Mouse (Mus musculus): ENCODE results near the gene E130114P18Rik. TPM values are rescaled to one million over a fixed set of nuclear protein-coding genes. Genes with fewer than 3 reads are reported as not detected.

The E130114P18Rik gene
- polyA plus RNA-seq, 1 experiment from 2014 or later = 37.0 TPM

DNA sequence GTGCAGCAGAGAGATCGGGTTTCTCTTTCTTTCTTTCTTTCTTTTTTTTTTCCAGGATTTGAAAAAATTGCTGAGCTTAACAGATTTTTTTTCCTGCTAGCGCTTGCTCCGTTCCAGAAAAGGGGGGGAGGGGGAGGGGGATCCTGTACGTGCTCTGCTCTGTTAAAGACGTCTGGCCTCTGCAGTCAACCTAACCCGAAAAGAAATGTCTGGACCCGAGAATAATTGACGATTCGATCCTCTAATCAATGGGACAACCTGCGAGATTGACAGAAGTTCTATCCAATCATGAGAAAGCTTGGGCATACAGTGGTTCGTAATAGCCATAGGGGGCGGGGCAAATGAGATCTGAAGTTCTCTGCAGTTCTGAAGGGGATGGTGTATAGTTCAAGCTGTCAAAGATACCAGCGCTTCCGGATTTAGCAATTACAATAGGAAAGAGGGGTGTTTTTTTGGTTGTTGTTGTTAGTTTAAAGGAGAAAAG, 4.7 kb downstream of the E130114P18Rik start:
- H3K4me2 ChIP-seq = peak overlapping the region; percentile 65
- under 1% methylated on average over 14 of the region's 14 CpGs for WGBS
- peaks cover 37% of the 10 kb centered on the region for H3K4me1 ChIP-seq (replicated peaks)
- no peaks in the 10 kb centered on the region for H3K9me3 ChIP-seq
- H3K27me3 ChIP-seq = peaks cover 24% of the 10 kb centered on the region
- H3K9ac ChIP-seq = peak overlapping the region; percentile 72; the same call in 1 of the 2 replicates
- peak overlapping the region; percentile 50 for H3K4me3 ChIP-seq
- H3K36me3 ChIP-seq = no peaks in the 10 kb centered on the region
- ATAC-seq (ENCODE audit: low FRiP score) = peak; percentile 77
- peak overlapping the region; percentile 86 for H3K27ac ChIP-seq

DNA sequence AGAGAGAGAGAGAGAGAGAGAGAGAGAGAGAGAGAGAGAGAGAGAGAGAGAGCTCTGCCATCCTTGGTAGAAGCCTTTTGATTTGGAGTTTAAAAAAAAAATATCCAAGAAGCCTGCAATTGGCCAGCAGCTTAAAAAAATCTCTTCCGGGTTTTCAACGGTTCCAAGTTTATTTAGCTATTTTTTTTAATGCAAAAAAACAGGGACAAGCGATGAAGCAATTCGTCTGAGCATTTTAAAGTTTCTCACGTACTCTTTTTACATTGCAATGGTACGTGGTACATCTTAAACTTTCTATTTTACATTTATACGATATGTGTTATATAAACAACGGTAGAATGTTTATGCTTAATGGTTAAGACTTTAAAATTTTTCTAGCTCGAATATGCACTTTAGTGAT, 5.2 kb downstream of the E130114P18Rik start, which contains the start of gene Nfia:
Gene Nfia, plus strand, starts transcription at position 94 of the 400 bp plus-strand sequence.
- Histone ChIP-seq H3K4me2 (peak within 1 kb of the TSS; percentile 65), H3K9me3 (no peaks in the 10 kb centered on the region), H3K27ac (peak within 1 kb of the TSS; percentile 86), H3K36me3 (no peaks in the 10 kb centered on the region), H3K4me3 (peak within 1 kb of the TSS; percentile 50), H3K27me3 (peaks cover 24% of the 10 kb centered on the region), H3K9ac (peak within 1 kb of the TSS; percentile 72), H3K4me1 (replicated peaks) (peaks cover 37% of the 10 kb centered on the region)
- no peak for ATAC-seq (ENCODE audit: low FRiP score)
- WGBS = under 1% methylated on average over 9 of the region's 9 CpGs

DNA sequence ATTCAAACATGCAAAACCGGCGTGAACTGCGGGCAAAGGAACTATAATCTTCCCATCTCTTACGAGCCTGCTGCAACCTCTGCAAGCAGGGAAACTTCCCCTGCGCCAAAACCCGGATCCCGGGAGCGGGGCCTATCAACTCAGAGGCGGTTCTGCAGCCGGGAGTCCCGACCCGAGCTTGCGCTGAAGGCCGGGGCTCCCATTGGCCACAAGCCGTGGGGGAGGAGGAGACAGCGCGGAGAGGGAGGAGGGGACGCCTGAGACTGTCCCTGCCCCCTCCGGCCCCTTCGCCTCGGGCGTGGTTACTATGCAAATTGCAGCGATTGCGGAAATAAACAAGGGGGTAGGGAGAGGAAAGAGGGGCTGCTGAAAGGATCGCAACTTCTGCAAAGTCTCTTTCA, 5.8 kb downstream of the E130114P18Rik start:
- Histone ChIP-seq H3K4me3 (peak overlapping the region; percentile 50), H3K9ac (peak overlapping the region; percentile 72), H3K9me3 (no peaks in the 10 kb centered on the region), H3K36me3 (no peaks in the 10 kb centered on the region), H3K4me1 (replicated peaks) (peaks cover 36% of the 10 kb centered on the region), H3K4me2 (peak overlapping the region; percentile 65), H3K27me3 (peaks cover 23% of the 10 kb centered on the region), H3K27ac (peak overlapping the region; percentile 86)
- ATAC-seq (ENCODE audit: low FRiP score) = peak; percentile 92
- under 1% methylated on average over 25 of the region's 25 CpGs for WGBS

DNA sequence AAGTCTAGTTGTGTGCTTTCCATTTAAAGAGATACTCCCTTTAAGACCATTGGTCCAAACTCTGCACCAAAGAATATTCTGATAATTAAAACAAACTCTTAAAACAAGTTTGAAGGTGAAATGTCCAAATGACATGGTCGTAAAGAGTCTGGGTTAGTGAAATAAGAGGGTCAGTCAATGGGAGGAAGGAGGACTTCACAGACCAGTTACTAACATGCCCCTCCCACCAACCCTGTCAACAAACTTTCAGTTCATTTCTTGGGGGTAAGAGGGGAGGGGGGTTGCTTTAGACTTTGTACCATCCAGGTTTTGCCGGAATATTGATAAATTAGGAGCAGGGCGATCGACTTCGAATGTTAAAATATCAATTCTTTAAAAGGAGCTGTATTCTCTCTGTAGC, 6.5 kb downstream of the E130114P18Rik start:
- 10% methylated on average over 5 of the region's 5 CpGs for WGBS
- H3K27me3 ChIP-seq = peaks cover 17% of the 10 kb centered on the region
- peak overlapping the region; percentile 65 for H3K4me2 ChIP-seq
- H3K9me3 ChIP-seq = no peaks in the 10 kb centered on the region
- peak overlapping the region; percentile 50 for H3K4me3 ChIP-seq
- no peak for ATAC-seq (ENCODE audit: low FRiP score)
- H3K36me3 ChIP-seq = no peaks in the 10 kb centered on the region
- H3K27ac ChIP-seq = peak overlapping the region; percentile 86
- H3K4me1 ChIP-seq (replicated peaks) = peaks cover 30% of the 10 kb centered on the region
- H3K9ac ChIP-seq = peak overlapping the region; percentile 72

DNA sequence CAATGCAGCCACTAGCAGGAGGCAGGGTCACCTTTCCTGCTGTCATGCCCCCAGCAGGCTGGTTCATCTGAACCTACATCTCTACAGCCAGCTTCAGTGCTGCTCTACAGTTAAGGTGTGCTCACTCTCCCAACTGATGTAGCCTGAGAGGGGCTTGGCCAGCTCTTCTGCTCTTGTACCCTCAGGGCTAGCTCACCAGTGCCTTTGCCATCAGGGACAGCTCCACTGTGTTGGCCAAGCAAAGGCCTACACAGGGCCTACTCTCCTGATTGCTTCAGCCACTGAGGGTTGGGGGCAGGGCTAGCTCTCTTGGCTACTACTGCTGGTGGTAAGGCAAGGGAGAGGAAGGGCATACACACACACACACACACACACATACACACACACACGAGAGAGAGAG, 8.0 kb downstream of the E130114P18Rik start:
- no peak overlapping the region for H3K4me3 ChIP-seq
- peaks cover 2% of the 10 kb centered on the region; the same call in 1 of the 2 replicates for H3K27me3 ChIP-seq
- no peak overlapping the region for H3K27ac ChIP-seq
- H3K36me3 ChIP-seq = no peaks in the 10 kb centered on the region
- no peaks in the 10 kb centered on the region for H3K9me3 ChIP-seq
- ATAC-seq (ENCODE audit: low FRiP score) = no peak
- H3K4me2 ChIP-seq = no peak overlapping the region
- H3K4me1 ChIP-seq (replicated peaks) = peaks cover 17% of the 10 kb centered on the region
- no CpG with 5 or more reads among the region's 1 CpGs for WGBS
- H3K9ac ChIP-seq = no peak overlapping the region

DNA sequence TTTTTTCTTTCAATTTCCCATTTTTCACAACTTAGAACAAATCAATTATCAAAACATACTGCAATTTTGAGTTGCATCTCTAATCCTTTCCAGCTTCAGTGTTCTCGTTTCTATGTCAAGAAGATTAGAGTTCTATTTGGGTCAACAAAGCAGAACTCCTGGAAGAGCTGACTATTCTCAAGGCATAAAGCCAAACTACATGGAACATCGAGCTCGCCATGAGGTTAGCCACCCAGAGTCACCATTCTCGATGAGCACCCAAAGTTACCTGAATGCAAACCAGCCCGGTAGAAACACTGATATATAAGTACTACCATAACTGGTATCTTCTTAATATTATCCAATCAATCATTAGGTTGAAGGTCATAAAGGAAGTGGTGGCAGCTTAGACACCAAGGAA, 10.4 kb downstream of the E130114P18Rik start:
- H3K36me3 ChIP-seq = no peaks in the 10 kb centered on the region
- H3K9me3 ChIP-seq = no peaks in the 10 kb centered on the region
- H3K4me3 ChIP-seq = no peak overlapping the region
- H3K27ac ChIP-seq = no peak overlapping the region
- no peak overlapping the region for H3K4me2 ChIP-seq
- H3K4me1 ChIP-seq (replicated peaks) = peaks cover 7% of the 10 kb centered on the region
- H3K9ac ChIP-seq = no peak overlapping the region
- no peaks in the 10 kb centered on the region for H3K27me3 ChIP-seq
- ATAC-seq (ENCODE audit: low FRiP score) = no peak
- WGBS = 95% methylated on average over 5 of the region's 5 CpGs

DNA sequence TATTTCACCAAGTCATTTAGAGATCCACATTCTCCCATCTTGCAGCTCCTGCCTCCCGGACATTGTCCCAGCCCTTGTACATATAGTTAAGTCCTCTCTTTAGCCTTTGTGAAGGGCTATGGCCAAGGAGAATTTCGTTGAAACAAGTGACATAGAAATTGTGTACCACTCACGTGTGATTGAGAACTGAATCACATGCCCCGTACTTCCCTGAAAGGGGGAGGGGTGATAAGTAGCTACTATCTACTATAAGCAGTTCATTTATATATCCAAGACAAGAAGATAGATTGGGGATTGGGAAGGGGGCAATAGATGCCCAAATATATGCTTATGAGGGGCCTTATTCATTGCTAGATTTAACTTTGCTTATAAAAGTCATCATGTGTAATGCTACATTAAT, 10.9 kb downstream of the E130114P18Rik start:
- H3K36me3 ChIP-seq = no peaks in the 10 kb centered on the region
- no peak for ATAC-seq (ENCODE audit: low FRiP score)
- no peak overlapping the region for H3K9ac ChIP-seq
- no peak overlapping the region for H3K27ac ChIP-seq
- H3K27me3 ChIP-seq = no peaks in the 10 kb centered on the region
- no peak overlapping the region for H3K4me3 ChIP-seq
- H3K9me3 ChIP-seq = no peaks in the 10 kb centered on the region
- no peak overlapping the region for H3K4me2 ChIP-seq
- peaks cover 7% of the 10 kb centered on the region for H3K4me1 ChIP-seq (replicated peaks)
- WGBS = 82% methylated on average over 4 of the region's 4 CpGs

DNA sequence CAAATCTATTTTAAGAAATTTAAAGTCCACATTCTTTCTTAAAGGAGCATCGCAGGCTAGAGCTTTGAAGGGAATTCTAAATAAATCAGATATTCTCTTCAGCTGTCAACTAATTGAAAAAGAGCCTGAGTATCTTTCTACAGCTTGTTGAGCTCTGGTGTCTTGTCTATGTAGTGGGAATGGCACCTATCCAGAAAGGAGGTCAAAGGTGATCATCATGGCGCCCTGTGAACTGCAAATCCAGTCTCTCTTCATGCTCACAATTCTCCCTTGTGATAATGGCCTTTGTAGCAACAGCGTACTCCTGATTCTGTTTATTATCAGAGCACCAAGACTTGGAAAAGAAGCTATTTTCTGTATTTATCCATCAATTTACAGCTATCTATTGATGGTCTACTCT, 11.8 kb downstream of the E130114P18Rik start:
- no peaks in the 10 kb centered on the region for H3K36me3 ChIP-seq
- no peak overlapping the region for H3K9ac ChIP-seq
- no peaks in the 10 kb centered on the region for H3K9me3 ChIP-seq
- ATAC-seq (ENCODE audit: low FRiP score) = no peak
- H3K27ac ChIP-seq = no peak overlapping the region
- H3K4me2 ChIP-seq = no peak overlapping the region
- WGBS = 83% methylated on average over 3 of the region's 3 CpGs
- no peak overlapping the region for H3K4me3 ChIP-seq
- peaks cover 2% of the 10 kb centered on the region; the same call in 1 of the 2 replicates for H3K4me1 ChIP-seq (replicated peaks)
- no peaks in the 10 kb centered on the region for H3K27me3 ChIP-seq

DNA sequence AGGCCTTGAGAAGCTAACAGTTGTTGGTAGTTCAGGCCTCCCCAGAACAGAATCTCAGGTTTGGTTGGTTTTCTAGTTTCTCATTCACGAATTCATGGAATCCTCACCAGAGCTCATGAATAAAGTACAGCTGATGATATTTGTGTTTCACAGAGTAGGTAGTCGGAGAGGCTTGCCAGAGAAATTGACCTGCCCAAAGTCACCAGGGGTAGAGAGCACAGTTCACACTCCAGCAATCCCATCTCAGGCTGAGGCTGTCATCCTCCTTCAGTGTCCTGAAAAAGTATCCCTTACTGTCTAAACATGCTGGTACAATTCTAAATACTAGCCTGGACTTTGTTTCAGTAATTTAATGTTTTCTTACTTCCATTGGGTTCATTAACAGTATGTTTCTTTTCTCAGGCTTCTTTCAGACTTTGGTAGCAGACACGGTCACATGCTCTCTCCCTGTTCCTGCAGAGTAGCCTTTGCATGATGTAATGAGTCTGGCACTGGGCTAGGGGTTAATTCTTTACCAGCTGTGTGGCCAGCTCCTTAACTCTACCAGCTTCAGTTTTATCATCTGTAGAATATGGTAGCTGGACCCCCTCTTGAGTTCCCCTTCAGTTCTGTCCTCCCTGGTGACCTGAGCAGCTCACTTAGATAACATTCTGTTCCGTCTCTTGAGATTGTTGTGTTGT, 12.4 kb downstream of the E130114P18Rik start:
- H3K36me3 ChIP-seq = no peaks in the 10 kb centered on the region
- no peak overlapping the region for H3K4me3 ChIP-seq
- H3K9ac ChIP-seq = no peak overlapping the region
- no peak overlapping the region for H3K4me2 ChIP-seq
- no peak for ATAC-seq (ENCODE audit: low FRiP score)
- 83% methylated on average over 4 of the region's 4 CpGs for WGBS
- H3K4me1 ChIP-seq (replicated peaks) = no peaks in the 10 kb centered on the region
- H3K27ac ChIP-seq = no peak overlapping the region
- no peaks in the 10 kb centered on the region for H3K9me3 ChIP-seq
- H3K27me3 ChIP-seq = no peaks in the 10 kb centered on the region

DNA sequence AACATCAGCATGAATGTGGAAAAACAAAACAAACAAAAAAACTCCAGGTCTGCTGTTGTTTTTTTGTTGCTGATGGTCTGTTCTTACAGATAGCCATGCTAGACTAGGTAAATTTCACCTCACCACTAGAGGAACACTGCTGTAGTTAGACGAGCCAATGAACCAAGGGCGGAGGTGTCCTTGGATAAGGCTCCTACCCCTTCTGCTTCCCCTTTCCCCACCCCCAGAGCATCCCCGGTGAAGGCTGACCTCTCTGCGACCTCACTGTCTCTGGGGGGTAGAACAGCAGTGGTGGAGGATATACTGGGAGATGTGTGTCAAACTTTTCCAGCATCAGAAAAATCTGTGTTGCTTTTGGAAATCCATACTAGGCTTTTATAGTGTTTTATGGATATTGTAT, 13.3 kb downstream of the E130114P18Rik start:
- no peaks in the 10 kb centered on the region for H3K9me3 ChIP-seq
- no peak overlapping the region for H3K9ac ChIP-seq
- H3K4me2 ChIP-seq = no peak overlapping the region
- H3K27me3 ChIP-seq = no peaks in the 10 kb centered on the region
- H3K4me1 ChIP-seq (replicated peaks) = no peaks in the 10 kb centered on the region
- no peak overlapping the region for H3K27ac ChIP-seq
- no peak overlapping the region for H3K4me3 ChIP-seq
- no peak for ATAC-seq (ENCODE audit: low FRiP score)
- 34% methylated on average over 4 of the region's 4 CpGs for whole genome bisulfite sequencing
- H3K36me3 ChIP-seq = no peaks in the 10 kb centered on the region

DNA sequence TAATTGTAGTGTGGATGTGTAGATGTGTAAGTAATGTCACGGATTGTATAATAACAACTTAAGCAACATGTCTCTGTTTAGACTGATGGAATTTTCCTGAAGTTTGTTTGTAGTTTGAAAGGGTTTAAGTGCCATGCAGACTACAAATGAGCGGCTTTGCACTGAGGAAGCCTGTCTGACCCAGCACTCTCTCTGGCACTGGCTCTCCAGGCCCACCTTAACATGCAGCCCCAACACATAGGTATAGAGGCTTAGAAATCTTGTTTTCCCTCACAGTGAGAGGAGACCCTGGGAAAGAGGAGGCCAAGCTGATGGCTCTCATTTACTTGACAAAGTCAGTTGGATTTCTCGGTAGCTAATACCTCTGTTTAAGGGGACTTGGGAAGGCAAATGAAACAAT, 19.2 kb downstream of the E130114P18Rik start:
- WGBS = 12% methylated on average over 3 of the region's 3 CpGs
- peak overlapping the region; percentile 54 for H3K4me3 ChIP-seq

DNA sequence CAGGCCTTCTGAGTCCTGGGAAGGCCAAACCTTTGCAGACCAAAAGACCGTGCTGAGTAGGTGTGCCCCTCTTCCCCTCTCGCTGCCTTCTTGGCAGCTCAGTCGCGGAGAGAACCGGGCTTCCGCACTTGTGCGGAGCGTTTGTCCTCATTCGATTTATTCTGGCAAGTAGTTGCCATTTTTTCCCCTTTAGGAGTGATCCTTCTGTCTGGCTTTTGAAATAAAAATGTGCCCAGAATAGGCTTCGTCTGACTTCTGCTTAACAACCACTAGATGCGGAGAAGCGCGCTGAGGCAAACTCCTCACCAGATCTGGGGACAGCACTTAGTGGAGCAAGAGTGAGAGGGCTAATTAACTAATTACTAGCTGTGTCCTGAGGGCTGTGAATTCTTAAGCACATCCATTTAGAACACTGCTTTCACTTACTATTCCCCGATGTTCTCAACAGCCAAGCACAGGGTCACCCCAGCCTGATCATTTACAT, 19.9 kb downstream of the E130114P18Rik start:
- Histone ChIP-seq H3K4me3 (peak overlapping the region; percentile 54), H3K9me3 (no peaks in the 10 kb centered on the region), H3K4me2 (peak overlapping the region; percentile 76), H3K36me3 (no peaks in the 10 kb centered on the region), H3K4me1 (replicated peaks) (peaks cover 23% of the 10 kb centered on the region), H3K9ac (peak overlapping the region; percentile 75), H3K27ac (peak overlapping the region; percentile 87), H3K27me3 (peaks cover 40% of the 10 kb centered on the region)
- WGBS = 1% methylated on average over 14 of the region's 14 CpGs
- ATAC-seq (ENCODE audit: low FRiP score) = peak; percentile 78

More for the DNA sequence above, 19.2 kb downstream of the E130114P18Rik start:
- Histone ChIP-seq H3K9ac (peak overlapping the region; percentile 75), H3K27me3 (peaks cover 34% of the 10 kb centered on the region), H3K27ac (peak overlapping the region; percentile 87), H3K36me3 (no peaks in the 10 kb centered on the region), H3K4me2 (peak overlapping the region; percentile 76), H3K4me1 (replicated peaks) (peaks cover 22% of the 10 kb centered on the region), H3K9me3 (no peaks in the 10 kb centered on the region)
- no peak for ATAC-seq (ENCODE audit: low FRiP score)

Data from hindbrain, embryonic 13.5 days (tissue).